ENCODE assay signal across 9 mouse cellular contexts in genomic region chr4:150798783-150799530, GRCm38 (mm10). TPM values are rescaled to one million over a fixed set of nuclear protein-coding genes. Genes with fewer than 3 reads are reported as not detected.
DNase-seq lines count a peak whose midpoint lies in the region; ATAC-seq and TF ChIP-seq lines count a peak whose summit lies in the region.
"Had no signal": no experiment of that assay in that cellular context is flagged by ENCODE, and none has a peak within 500 bp of the region (broad histone marks: within the 10 kb centered on the region; RNA-seq: fewer than 3 reads in every experiment).

No protein-coding gene starts in this region.

- no peaks in the 10 kb centered on the region for H3K36me3 ChIP-seq in heart, adult 2 months (ENCODE audit: control insufficient read depth, insufficient read depth, low read length)
- no peaks in the 10 kb centered on the region for H3K36me3 ChIP-seq in hindbrain, embryonic 11.5 days (ENCODE audit: control insufficient read depth, insufficient read depth, low read length)
- H3K36me3 ChIP-seq: G1E had no signal

- H3K79me2 ChIP-seq in heart, adult 2 months (replicated peaks; ENCODE audit: control insufficient read depth, insufficient read depth, low read length), result no peaks in the 10 kb centered on the region

- no peaks in the 10 kb centered on the region for H3K9me3 ChIP-seq in hindbrain, embryonic 11.5 days (ENCODE audit: control insufficient read depth, low read length)
- H3K9me3 ChIP-seq: G1E had no signal

- intact Hi-C loops in heart, postnatal 25 days (cut with DNase I), result no loop called here
- intact Hi-C loops in heart, adult 2 months (cut with DNase I), result loop anchor here (2.0 kb wide), 1 partner anchor 34 kb away; no protein-coding TSS in a partner anchor

- H3K4me1 ChIP-seq in heart, adult 2 months (ENCODE audit: control insufficient read depth, insufficient read depth, low read length), result peaks cover 11% of the 10 kb centered on the region
- peaks cover 6% of the 10 kb centered on the region; the same call in 1 of the 2 replicates for H3K4me1 ChIP-seq in hindbrain, embryonic 11.5 days (replicated peaks; ENCODE audit: control insufficient read depth, insufficient read depth, low read length)

- no peaks in the 10 kb centered on the region for H3K27me3 ChIP-seq in Patski
- H3K27me3 ChIP-seq in heart, adult 2 months (ENCODE audit: control insufficient read depth, insufficient read depth, low read length), result no peaks in the 10 kb centered on the region
- no peaks in the 10 kb centered on the region for H3K27me3 ChIP-seq in hindbrain, embryonic 11.5 days (ENCODE audit: control insufficient read depth, insufficient read depth, low read length)

- no peak for TF ChIP-seq CTCF in Patski (IDR thresholded peaks at IDR 0.05)
- TF ChIP-seq CTCF in heart, adult 2 months (IDR thresholded peaks at IDR 0.05), result no peak

- no peak for TF ChIP-seq EP300 in heart, adult 2 months (IDR thresholded peaks at IDR 0.05; ENCODE audit: insufficient read depth, low read depth, low read length)

- TF ChIP-seq POLR2A in heart, adult 2 months (IDR thresholded peaks at IDR 0.05; ENCODE audit: insufficient read depth, low read depth, low read length), result no peak

- H3K4me3 ChIP-seq in heart, adult 2 months, result no peak overlapping the region
- no peak overlapping the region for H3K4me3 ChIP-seq in hindbrain, embryonic 11.5 days (ENCODE audit: low read depth, low read length)

- peak; percentile 73 for ATAC-seq in Patski
- ATAC-seq in hindbrain, embryonic 11.5 days (ENCODE audit: low FRiP score), result no peak

- H3K27ac ChIP-seq in heart, adult 2 months, result peak overlapping the region; percentile 64
- no peak overlapping the region for H3K27ac ChIP-seq in hindbrain, embryonic 11.5 days (ENCODE audit: low read depth, low read length)

- H3K9ac ChIP-seq in heart, adult 2 months (ENCODE audit: low read depth, low read length), result no peak overlapping the region
- H3K9ac ChIP-seq in hindbrain, embryonic 11.5 days (ENCODE audit: low read depth, low read length), result no peak overlapping the region

- H3K4me2 ChIP-seq in hindbrain, embryonic 11.5 days (replicated peaks; ENCODE audit: low read depth, low read length), result no peak overlapping the region

- peak; percentile 96 for DNase-seq in heart, adult 11 months
- DNase-seq in heart, postnatal 25 days (ENCODE audit: low spot score), result no peak
- DNase-seq in Patski (ENCODE audit: low read depth, low spot score), result peak; percentile 90
- DNase-seq in heart, adult 2 months, result peak; percentile 53 to 66
- peak; percentile 75 for DNase-seq in kidney, postnatal 10 days
- DNase-seq in lung, postnatal 25 days (ENCODE audit: low spot score), result peak; percentile 73
- DNase-seq in right cerebral cortex, postnatal 14 days, result no peak
- no peak for DNase-seq in hindbrain, embryonic 11.5 days (ENCODE audit: low spot score)

- CTCF ChIA-PET in Patski (lab: Charles Lee), result interaction anchor here (0.8 to 2.1 kb wide), 8 partner anchors 10 to 106 kb away, joined by 3 to 9 read pairs (median 3); no protein-coding TSS in a partner anchor

- WGBS in heart, adult 2 months, result 33% methylated on average over 13 of the region's 13 CpGs
- WGBS in hindbrain, embryonic 11.5 days, result 46% methylated on average over 13 of the region's 13 CpGs

- POLR2A ChIA-PET in Patski (lab: Charles Lee), result interaction anchor here (0.8 to 1.8 kb wide), 11 partner anchors 10 to 94 kb away, joined by 3 to 7 read pairs (median 5); no protein-coding TSS in a partner anchor

- in situ Hi-C loops in Patski (cut with MboI; ENCODE audit: low pct_unique_long_range_greater_than_20kb), result loop anchor here (5.0 kb wide), 2 partner anchors 52 to 92 kb away; no protein-coding TSS in a partner anchor

RNA-seq across cellular contexts. Expression of gene Errfi1, which starts 54.8 kb away (rescaled TPM):
- total RNA-seq in heart, postnatal 25 days (2021), result 10 to 100 TPM; 15.0 to 16.6 TPM
- polyA plus RNA-seq in Patski (2021), result 164 TPM
- 10 to 100 TPM; 22.1 to 44.1 TPM for total RNA-seq in heart, adult 2 months (2021)
- 21.3 and 22.5 TPM in 2 replicates for polyA plus RNA-seq in heart, adult 2 months (2012; rRNA removed)
- polyA plus RNA-seq in hindbrain, embryonic 11.5 days (2014; fragmentation: Nextera tagmentation; extraction: Ambion mirVana), result 34.0 and 36.7 TPM in 2 replicates
- polyA plus RNA-seq: G1E had no signal

Comparison
In these comparisons a context has a peak if more than half of its experiments do, and no peak if none do; other contexts are left out.
1. DNase-seq: peak in heart, adult 11 months (single experiment), Patski (single experiment), heart, adult 2 months (2 of 2), kidney, postnatal 10 days (single experiment) and lung, postnatal 25 days (single experiment); none in heart, postnatal 25 days (single experiment), right cerebral cortex, postnatal 14 days (single experiment) and hindbrain, embryonic 11.5 days (single experiment).